Mouse (Mus musculus) heart, postnatal 0 days (tissue): ENCODE data around the gene Olfr432. TPM values are rescaled to one million over a fixed set of nuclear protein-coding genes. Genes with fewer than 3 reads are reported as not detected.
"Not testable (repeated sequence)": the region's sequence is repeated elsewhere in the genome, so short reads cannot be mapped to it uniquely, and the experiment has no call there.

Source experiments
- ATAC-seq: fragments of 200-750 bp; cut with Nextera tagmentation; 2 replicates; pipeline ENCODE4 v1.8.0; 2017; ENCODE audit warnings: low read depth, moderate number of reproducible peaks, moderate library complexity; ENCODE audit not compliant: insufficient read depth
- DNase-seq: peaks from one replicate; pipeline ENCODE4 v3.0.0-alpha.2; 2016; ENCODE audit warnings: low spot score
- H3K27ac ChIP-seq: fragments of 300-500 bp; sonication (generic); 2 replicates; pipeline ENCODE4 v1.5.1; 2014; ENCODE audit warnings: low read depth, mild to moderate bottlenecking
- H3K27me3 ChIP-seq: fragments of 300-500 bp; sonication (generic); 2 replicates; pipeline ENCODE4 v1.6.1; 2014; ENCODE audit warnings: low read length, mixed read lengths; ENCODE audit not compliant: control insufficient read depth, insufficient read depth
- H3K36me3 ChIP-seq: fragments of 300-500 bp; sonication (generic); replicated peaks from 2 replicates; pipeline ENCODE4 v1.6.1; 2014; ENCODE audit warnings: low read length, mixed read lengths; ENCODE audit not compliant: control insufficient read depth, insufficient read depth
- H3K4me1 ChIP-seq: fragments of 300-500 bp; sonication (generic); 2 replicates; pipeline ENCODE4 v1.6.1; 2014; ENCODE audit warnings: antibody characterized with exemption; ENCODE audit not compliant: control insufficient read depth, insufficient read depth
- H3K4me2 ChIP-seq: fragments of 300-500 bp; sonication (generic); 2 replicates; pipeline ENCODE4 v1.6.1; 2014; ENCODE audit warnings: low read depth, mild to moderate bottlenecking, low read length, moderate library complexity
- H3K4me3 ChIP-seq: fragments of 300-500 bp; sonication (generic); 2 replicates; pipeline ENCODE4 v1.5.1; 2014; ENCODE audit warnings: low read depth, low read length
- H3K9ac ChIP-seq: fragments of 300-500 bp; sonication (generic); replicated peaks from 2 replicates; pipeline ENCODE4 v1.6.1; 2014; ENCODE audit warnings: low read depth, low read length, mixed read lengths
- H3K9me3 ChIP-seq: fragments of 300-500 bp; sonication (generic); replicated peaks from 2 replicates; pipeline ENCODE4 v1.6.1; 2016; ENCODE audit warnings: low read length; ENCODE audit not compliant: control insufficient read depth
- CTCF ChIP-seq: IDR thresholded peaks from 2 replicates; pipeline ENCODE4 v1.5.1; 2016; ENCODE audit warnings: antibody characterized with exemption, control low read depth, low read depth
- EP300 ChIP-seq: IDR thresholded peaks from 2 replicates; pipeline ENCODE4 v1.6.1; 2016; ENCODE audit warnings: antibody characterized with exemption, low read depth
- WGBS: fragments of 180-500 bp; shearing (Covaris S2); extraction: QIAGEN DNeasy Blood & Tissue Kit; methylation state at CpG from one replicate; pipeline ENCODE4 v1.1.7; 2014; 5-methylcytosine and 5-hydroxymethylcytosine counted together
- polyA plus RNA-seq: library from polyadenylated mRNA; unstranded; fragments of >200 nt; fragmentation: Nextera tagmentation; extraction: Ambion mirVana; gene quantifications from 2 replicates; pipeline ENCODE4 v1.2.1, GENCODE M21; 2015
- total RNA-seq: library from RNA; depleted of rRNA; stranded (reverse); fragments of >200 nt; gene quantifications from 2 replicates; pipeline ENCODE4 v1.2.3, GENCODE M21; 2014; ENCODE audit warnings: low replicate concordance

The Olfr432 gene
- total and polyA plus RNA-seq, 2 experiments from 2014 or later, result not detected

GRCm38 (mm10) chr1:174040523-174041177 is 8.4 kb upstream of the Olfr432 start, which contains the start of gene Olfr433:
Olfr433 (plus strand) TSS chr1:174040705.
- H3K27ac ChIP-seq, result no peak within 1 kb of the TSS
- no peaks in the 10 kb centered on the region for H3K27me3 ChIP-seq
- 55% methylated on average over 7 of the region's 7 CpGs for WGBS
- ATAC-seq, result 0 out of 2 replicates have a peak, but pooled peaks have one; percentile 24
- DNase-seq, result peak; percentile 64
- no peaks in the 10 kb centered on the region for H3K9me3 ChIP-seq
- no peaks in the 10 kb centered on the region for H3K4me1 ChIP-seq
- H3K36me3 ChIP-seq, result no peaks in the 10 kb centered on the region
- no peak within 1 kb of the TSS for H3K4me3 ChIP-seq
- H3K4me2 ChIP-seq, result no peak within 1 kb of the TSS
- no peak within 1 kb of the TSS for H3K9ac ChIP-seq
- TF ChIP-seq CTCF, result no peak
- TF ChIP-seq EP300, result no peak

- H3K27me3 ChIP-seq, H3K9ac ChIP-seq, H3K4me3 ChIP-seq, H3K27ac ChIP-seq, H3K36me3 ChIP-seq, H3K4me1 ChIP-seq, H3K4me2 ChIP-seq, DNase-seq, ATAC-seq, H3K9me3 ChIP-seq: not testable (repeated sequence)
- WGBS, result 80% methylated on average over 12 of the region's 12 CpGs
Observed at GRCm38 (mm10) chr1:174042091-174042884, 6.7 kb upstream of the Olfr432 start.

- ATAC-seq (no peak), DNase-seq (no peak)
- 59% methylated on average over 2 of the region's 2 CpGs for WGBS
- H3K4me1 ChIP-seq, result no peaks in the 10 kb centered on the region
- H3K9ac ChIP-seq, result no peak overlapping the region
- H3K36me3 ChIP-seq, result no peaks in the 10 kb centered on the region
- no peak overlapping the region for H3K27ac ChIP-seq
- no peaks in the 10 kb centered on the region for H3K9me3 ChIP-seq
- no peak overlapping the region for H3K4me2 ChIP-seq
- H3K27me3 ChIP-seq, result no peaks in the 10 kb centered on the region
- no peak for TF ChIP-seq CTCF
- TF ChIP-seq EP300, result no peak
- no peak overlapping the region for H3K4me3 ChIP-seq
Observed at GRCm38 (mm10) chr1:174044431-174044830, 4.6 kb upstream of the Olfr432 start.

- WGBS, result 75% methylated on average over 6 of the region's 6 CpGs
- H3K4me1 ChIP-seq, H3K27ac ChIP-seq, DNase-seq, H3K27me3 ChIP-seq, H3K36me3 ChIP-seq, H3K9ac ChIP-seq, ATAC-seq, H3K4me2 ChIP-seq, H3K4me3 ChIP-seq, H3K9me3 ChIP-seq: not testable (repeated sequence)
Observed at GRCm38 (mm10) chr1:174048227-174048626, 778 bp upstream of the Olfr432 start.

- H3K9ac ChIP-seq, H3K36me3 ChIP-seq, ATAC-seq, H3K27me3 ChIP-seq, H3K4me2 ChIP-seq, DNase-seq, H3K4me1 ChIP-seq, H3K4me3 ChIP-seq, H3K27ac ChIP-seq, H3K9me3 ChIP-seq: not testable (repeated sequence)
- 40% methylated on average over 3 of the region's 4 CpGs for WGBS
Observed at GRCm38 (mm10) chr1:174049357-174049756, 352 bp downstream of the Olfr432 start.

- Histone ChIP-seq H3K27ac (no peak overlapping the region), H3K4me2 (no peak overlapping the region), H3K9ac (no peak overlapping the region), H3K27me3 (no peaks in the 10 kb centered on the region), H3K4me3 (no peak overlapping the region), H3K4me1 (no peaks in the 10 kb centered on the region), H3K9me3 (no peaks in the 10 kb centered on the region), H3K36me3 (no peaks in the 10 kb centered on the region)
- DNase-seq (no peak), ATAC-seq (no peak)
- 76% methylated on average over 4 of the region's 4 CpGs for WGBS
- TF ChIP-seq CTCF (no peak), EP300 (no peak)
Observed at GRCm38 (mm10) chr1:174050532-174050931, 1.5 kb downstream of the Olfr432 start.
